Mouse (Mus musculus) CH12.LX (cell line): ENCODE results near the gene Cradd. TPM values are rescaled to one million over a fixed set of nuclear protein-coding genes. Genes with fewer than 3 reads are reported as not detected.
A peak's percentile ranks its signal among the peaks of the same experiment; 100 is the strongest.

Source experiments
- DNase-seq: peaks from one replicate; pipeline ENCODE4 v3.0.0-alpha.2; 2013; ENCODE audit errors: extremely low read depth
- H3K27ac ChIP-seq: 2 replicates; pipeline ENCODE4 v1.5.1; 2012; ENCODE audit warnings: low read depth, mild to moderate bottlenecking, control low read depth, moderate library complexity; ENCODE audit not compliant: insufficient read depth
- H3K27me3 ChIP-seq: replicated peaks from 2 replicates; pipeline ENCODE3; 2012; ENCODE audit warnings: inconsistent platforms
- H3K36me3 ChIP-seq, 2 experiments: replicated peaks in 1 of 2; 2 replicates each; pipeline versions ENCODE3 to v1.6.1; 2012; ENCODE audit warnings: inconsistent platforms in 1 of 2, low read length in 1 of 2, mild to moderate bottlenecking in 1 of 2, mixed read lengths in 1 of 2, moderate library complexity in 1 of 2; ENCODE audit not compliant: control insufficient read depth in 1 of 2, insufficient read depth in 1 of 2
- H3K4me1 ChIP-seq, 2 experiments: 2 replicates each; pipeline ENCODE4 v1.6.1; 2012; ENCODE audit warnings: inconsistent platforms in 1 of 2, moderate library complexity in 1 of 2; ENCODE audit not compliant: insufficient read depth in 2 of 2, control insufficient read depth in 1 of 2
- H3K4me2 ChIP-seq: 2 replicates; pipeline ENCODE4 v1.6.1; 2012; ENCODE audit warnings: low read depth, mild to moderate bottlenecking, control low read depth; ENCODE audit not compliant: poor library complexity, insufficient read depth, severe bottlenecking
- H3K4me3 ChIP-seq, 3 experiments: fragments of 150-350 bp in 1 of 3; sonication (generic) in 1 of 3; replicated peaks in 1 of 3; 2 replicates each; pipeline versions ENCODE3 to v1.5.1; 2011 to 2012; ENCODE audit warnings: low read depth in 2 of 3, low read length in 2 of 3, mild to moderate bottlenecking in 2 of 3, moderate library complexity in 2 of 3, control low read depth in 1 of 3, improper control_type of control experiment in 1 of 3, inconsistent platforms in 1 of 3, mixed read lengths in 1 of 3; ENCODE audit not compliant: poor library complexity in 1 of 3
- H3K79me2 ChIP-seq: replicated peaks from 2 replicates; pipeline ENCODE4 v1.6.1; 2012; ENCODE audit warnings: mild to moderate bottlenecking, moderate library complexity; ENCODE audit not compliant: control insufficient read depth, poor library complexity, insufficient read depth, severe bottlenecking; ENCODE audit errors: extremely low read depth
- H3K9ac ChIP-seq: 2 replicates; pipeline ENCODE4 v1.6.1; 2012; ENCODE audit warnings: low read depth, mild to moderate bottlenecking, control low read depth, moderate library complexity; ENCODE audit not compliant: insufficient read depth
- H3K9me3 ChIP-seq: replicated peaks from 2 replicates; pipeline ENCODE3; 2012; ENCODE audit warnings: low read length, inconsistent platforms, mixed read lengths
- CTCF ChIP-seq, 2 experiments: IDR thresholded peaks in 1 of 2; conservative IDR thresholded peaks in 1 of 2; 2 replicates each; pipeline ENCODE4 v1.5.1; 2011 to 2012; ENCODE audit warnings: low read depth in 2 of 2, low read length in 2 of 2, improper control_type of control experiment in 1 of 2, inconsistent platforms in 1 of 2, mild to moderate bottlenecking in 1 of 2, moderate library complexity in 1 of 2
- ELF1 ChIP-seq: IDR thresholded peaks from 2 replicates; pipeline ENCODE4 v1.6.1; 2014; ENCODE audit warnings: low read depth, mild to moderate bottlenecking, inconsistent platforms, low read length, improper control_type of control experiment
- IRF4 ChIP-seq: IDR thresholded peaks from 2 replicates; pipeline ENCODE4 v1.6.1; 2014; ENCODE audit warnings: low read depth, mild to moderate bottlenecking, inconsistent platforms, low read length, improper control_type of control experiment
- MAFK ChIP-seq: IDR thresholded peaks from 2 replicates; pipeline ENCODE4 v1.6.1; 2011; ENCODE audit warnings: low read length, improper control_type of control experiment; ENCODE audit not compliant: insufficient replicate concordance
- MEF2A ChIP-seq: IDR thresholded peaks from 2 replicates; pipeline ENCODE4 v1.6.1; 2014; ENCODE audit warnings: low read depth, mild to moderate bottlenecking, inconsistent platforms, low read length, improper control_type of control experiment, borderline replicate concordance
- MYC ChIP-seq: IDR thresholded peaks from 2 replicates; pipeline ENCODE4 v1.6.1; 2011; ENCODE audit warnings: low read depth, mild to moderate bottlenecking, improper control_type of control experiment, low read length
- NRF1 ChIP-seq: IDR thresholded peaks from 2 replicates; pipeline ENCODE4 v1.6.1; 2014; ENCODE audit warnings: low read depth, mild to moderate bottlenecking, inconsistent platforms, low read length, improper control_type of control experiment, moderate library complexity
- PAX5 ChIP-seq: IDR thresholded peaks from 2 replicates; pipeline ENCODE4 v1.6.1; 2012; ENCODE audit warnings: low read length, inconsistent platforms, mixed read lengths
- POLR2AphosphoS2 ChIP-seq: IDR thresholded peaks from 2 replicates; pipeline ENCODE4 v1.6.1; 2011; ENCODE audit warnings: low read depth, low read length, improper control_type of control experiment
- RAD21 ChIP-seq: IDR thresholded peaks from 2 replicates; pipeline ENCODE4 v1.6.1; 2011; ENCODE audit warnings: low read depth, mild to moderate bottlenecking, low read length, improper control_type of control experiment, moderate library complexity
- RCOR1 ChIP-seq: conservative IDR thresholded peaks from 2 replicates; pipeline ENCODE4 v1.6.1; 2012; ENCODE audit warnings: low read depth, mild to moderate bottlenecking, inconsistent platforms, low read length, improper control_type of control experiment
- ZKSCAN1 ChIP-seq: IDR thresholded peaks from 2 replicates; pipeline ENCODE4 v1.6.1; 2012; ENCODE audit warnings: low read depth, inconsistent platforms, low read length, improper control_type of control experiment, borderline replicate concordance
- ZNF384 ChIP-seq: IDR thresholded peaks from 2 replicates; pipeline ENCODE4 v1.6.1; 2012; ENCODE audit warnings: low read depth, low read length, improper control_type of control experiment, inconsistent platforms
- dilution Hi-C: fragments of 300-500 bp; cut with MboI; formaldehyde crosslinking; loops from 2 replicates; pipeline ENCODE4 v1.14.3; 2020; ENCODE audit warnings: low sequenced_read_pairs; ENCODE audit not compliant: extremely low pct_unique_long_range_greater_than_20kb, extremely low pct_ligation_motif_present
- in situ Hi-C: fragments of 300-500 bp; cut with MboI; formaldehyde crosslinking; loops from 3 replicates; pipeline ENCODE4 v1.14.3; 2019; ENCODE audit warnings: low sequenced_read_pairs, low pct_ligation_motif_present, low pct_unique_long_range_greater_than_20kb, mixed read lengths
- polyA plus RNA-seq: library from polyadenylated mRNA; unstranded; fragments of >175 nt; gene quantifications from 2 replicates; pipeline ENCODE4 v1.2.1, GENCODE M21; 2012; ENCODE audit warnings: low read depth; ENCODE audit not compliant: insufficient read length
- total RNA-seq, 2 experiments: library from RNA; depleted of rRNA; stranded (reverse); fragments of 300-350 nt in 1 of 2; fragments of >200 nt in 1 of 2; gene quantifications; 2 replicates each; pipeline ENCODE4 v1.2.3; 2012 to 2014

Cradd gene
- total and polyA plus RNA-seq, 3 experiments = 5.6 to 8.8 (median 5.6) TPM

DNA sequence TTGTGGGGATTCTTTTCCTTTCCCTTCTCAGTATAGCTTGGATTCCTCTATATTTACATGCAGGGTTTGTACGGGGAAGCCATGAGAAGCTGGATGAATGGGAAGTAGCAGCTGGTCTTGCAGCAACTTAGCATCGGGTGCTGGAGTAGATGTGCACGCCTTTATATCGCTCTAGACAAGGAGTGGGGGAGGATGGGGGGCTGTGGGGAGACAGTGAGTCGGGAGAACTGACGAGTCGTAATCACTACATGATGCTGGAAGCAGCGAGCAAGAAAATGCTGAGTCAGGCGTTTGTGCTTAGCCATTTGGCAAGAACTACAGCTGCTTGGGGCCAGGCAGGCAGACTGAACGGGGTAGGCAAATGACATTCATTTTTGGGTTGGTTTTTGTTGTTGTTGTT lies 142.4 kb downstream of the Cradd start:
- Histone ChIP-seq H3K4me1 (peaks cover 15 to 59% of the 10 kb centered on the region in 2 experiments), H3K79me2 (no peaks in the 10 kb centered on the region), H3K4me2 (no peak overlapping the region), H3K36me3 (no peaks in the 10 kb centered on the region), H3K27ac (no peak overlapping the region), H3K27me3 (no peaks in the 10 kb centered on the region), H3K4me3 (no peak overlapping the region), H3K9me3 (peaks cover 5% of the 10 kb centered on the region), H3K9ac (no peak overlapping the region)
- TF ChIP-seq PAX5 = no peak
- no peak for TF ChIP-seq MYC
- peak; percentile 98 for TF ChIP-seq MAFK
- dilution Hi-C loops = no loop called here
- in situ Hi-C loops = no loop called here
- DNase-seq = no peak

DNA sequence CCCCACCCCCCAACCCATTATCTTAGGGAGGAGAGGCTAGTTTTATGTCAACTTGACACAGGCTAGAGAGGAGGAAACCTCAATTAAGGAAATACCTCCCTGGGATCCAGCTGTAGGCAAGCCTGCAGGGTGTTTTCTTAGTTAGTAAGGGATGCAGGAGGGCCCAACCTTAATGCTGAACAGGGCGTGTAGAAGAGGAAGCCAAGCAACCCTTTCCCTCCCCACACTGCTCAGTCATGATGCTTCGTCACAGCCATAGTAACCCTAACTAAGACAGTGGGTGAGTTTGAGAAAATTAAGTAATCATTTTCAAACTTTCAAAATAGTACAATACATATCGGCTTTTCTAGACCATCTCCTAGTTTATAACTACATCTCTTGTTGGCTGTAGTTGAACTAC lies 143.0 kb downstream of the Cradd start:
- no peaks in the 10 kb centered on the region for H3K36me3 ChIP-seq
- dilution Hi-C loops = no loop called here
- no peak overlapping the region for H3K4me2 ChIP-seq
- no peak overlapping the region for H3K4me3 ChIP-seq
- DNase-seq = no peak
- no peaks in the 10 kb centered on the region for H3K79me2 ChIP-seq
- peaks cover 15 to 64% of the 10 kb centered on the region in 2 experiments for H3K4me1 ChIP-seq
- TF ChIP-seq CTCF (conservative IDR thresholded peaks at IDR 0.05 in 1 of 2, IDR thresholded peaks at IDR 0.05 in 1 of 2; ENCODE audit: low read depth in 2 of 2, low read length in 2 of 2) = no peak
- no peak overlapping the region for H3K27ac ChIP-seq
- in situ Hi-C loops = no loop called here
- H3K27me3 ChIP-seq = no peaks in the 10 kb centered on the region
- no peak overlapping the region for H3K9ac ChIP-seq
- H3K9me3 ChIP-seq = peaks cover 3% of the 10 kb centered on the region

DNA sequence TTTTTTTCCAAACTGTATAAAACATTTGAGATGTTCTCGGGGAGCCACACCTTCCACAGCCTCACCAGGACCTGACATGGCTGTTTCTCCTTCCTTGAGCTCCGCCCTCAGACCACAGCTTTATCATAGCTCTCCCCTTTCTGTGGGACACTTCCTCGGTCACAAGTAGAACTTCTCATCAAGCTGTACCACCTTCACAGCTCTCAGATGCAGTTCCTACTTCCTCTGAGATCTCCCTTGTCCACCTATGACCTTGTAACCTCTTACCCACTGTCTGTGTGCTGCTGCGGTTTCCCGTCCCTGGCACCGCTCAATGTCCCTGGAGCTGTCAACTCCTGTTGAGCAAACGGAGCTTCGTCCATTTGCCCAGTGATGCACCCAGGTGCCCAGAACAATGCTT lies 143.8 kb downstream of the Cradd start:
- H3K27me3 ChIP-seq = no peaks in the 10 kb centered on the region
- no peak overlapping the region for H3K9ac ChIP-seq
- H3K36me3 ChIP-seq = no peaks in the 10 kb centered on the region
- H3K4me2 ChIP-seq = no peak overlapping the region
- in situ Hi-C loops = no loop called here
- H3K9me3 ChIP-seq = no peaks in the 10 kb centered on the region
- H3K27ac ChIP-seq = no peak overlapping the region
- dilution Hi-C loops = no loop called here
- H3K4me3 ChIP-seq = peak overlapping the region in 1 of 3 experiments; percentile 41
- H3K4me1 ChIP-seq = peaks cover 15 to 71% of the 10 kb centered on the region in 2 experiments
- H3K79me2 ChIP-seq = no peaks in the 10 kb centered on the region
- TF ChIP-seq CTCF (conservative IDR thresholded peaks at IDR 0.05 in 1 of 2, IDR thresholded peaks at IDR 0.05 in 1 of 2; ENCODE audit: low read depth in 2 of 2, low read length in 2 of 2) (no peak), MEF2A (no peak), ZNF384 (no peak), MAFK (no peak), MYC (no peak), RAD21 (no peak), NRF1 (no peak), ELF1 (no peak), IRF4 (no peak), ZKSCAN1 (no peak), RCOR1 (no peak), POLR2AphosphoS2 (no peak)
- peak; percentile 56 for DNase-seq
